Mouse (Mus musculus) heart, postnatal 4 days (tissue): Measurements from ENCODE around the gene Slc6a5. TPM values are rescaled to one million over a fixed set of nuclear protein-coding genes. Genes with fewer than 3 reads are reported as not detected.
A peak's percentile ranks its signal among the peaks of the same experiment; 100 is the strongest.
"Not testable (repeated sequence)": the region's sequence is repeated elsewhere in the genome, so short reads cannot be mapped to it uniquely, and the experiment has no call there.

Experiments used
- DNase-seq: peaks from one replicate; pipeline ENCODE4 v3.0.0; 2021
- total RNA-seq, 2 experiments: library from RNA; stranded (reverse); gene quantifications; 2 replicates each; pipeline ENCODE4 v1.2.3; 2021

Gene Slc6a5
- total RNA-seq, 2 experiments from 2014 or later = not detected

- DNase-seq = no peak
Observed at GRCm38 (mm10) chr7:49913728-49914328, 3.9 kb downstream of the Slc6a5 start.

- DNase-seq = no peak
Observed at GRCm38 (mm10) chr7:49914946-49915345, 5.0 kb downstream of the Slc6a5 start.

- DNase-seq = no peak
Observed at GRCm38 (mm10) chr7:49915471-49915870, 5.5 kb downstream of the Slc6a5 start.

GRCm38 (mm10) chr7:49919494-49919893, 9.5 kb downstream of the Slc6a5 start:
- DNase-seq = no peak

- DNase-seq = no peak
Observed at GRCm38 (mm10) chr7:49920751-49921150, 10.8 kb downstream of the Slc6a5 start.

GRCm38 (mm10) chr7:49922928-49923327, 13.0 kb downstream of the Slc6a5 start:
- DNase-seq = peak; percentile 7

- DNase-seq = peak; percentile 82
Observed at GRCm38 (mm10) chr7:49923376-49923775, 13.4 kb downstream of the Slc6a5 start.

GRCm38 (mm10) chr7:49928571-49928970, 18.6 kb downstream of the Slc6a5 start:
- no peak for DNase-seq

GRCm38 (mm10) chr7:49929999-49930398, 20.1 kb downstream of the Slc6a5 start:
- DNase-seq = no peak

GRCm38 (mm10) chr7:49933386-49934115, 23.6 kb downstream of the Slc6a5 start:
- DNase-seq = not testable (repeated sequence)

- no peak for DNase-seq
Observed at GRCm38 (mm10) chr7:49936821-49937220, 26.9 kb downstream of the Slc6a5 start.

- no peak for DNase-seq
Observed at GRCm38 (mm10) chr7:49942023-49942422, 32.1 kb downstream of the Slc6a5 start.

GRCm38 (mm10) chr7:49942490-49942889, 32.5 kb downstream of the Slc6a5 start:
- no peak for DNase-seq

- no peak for DNase-seq
Observed at GRCm38 (mm10) chr7:49946691-49947090, 36.7 kb downstream of the Slc6a5 start.

- peak; percentile 11 for DNase-seq
Observed at GRCm38 (mm10) chr7:49953546-49954181, 43.7 kb downstream of the Slc6a5 start.

- DNase-seq = no peak
Observed at GRCm38 (mm10) chr7:49954834-49955233, 44.9 kb downstream of the Slc6a5 start.

- DNase-seq = no peak
Observed at GRCm38 (mm10) chr7:49957142-49957541, 47.2 kb downstream of the Slc6a5 start.

GRCm38 (mm10) chr7:49963764-49964163, 53.8 kb downstream of the Slc6a5 start:
- DNase-seq = no peak

GRCm38 (mm10) chr7:49969516-49969915, 59.6 kb downstream of the Slc6a5 start:
- no peak for DNase-seq

- DNase-seq = no peak
Observed at GRCm38 (mm10) chr7:49974841-49975440, 65.0 kb downstream of the Slc6a5 start, which contains the start of gene Nell1. Gene Nell1, plus strand, starts transcription at chr7:49974864.

- peak; percentile 9 for DNase-seq
Observed at GRCm38 (mm10) chr7:49975441-49976121, 65.6 kb downstream of the Slc6a5 start.

- no peak for DNase-seq
Observed at GRCm38 (mm10) chr7:49981511-49982227, 71.7 kb downstream of the Slc6a5 start.
